In genomic region chr6:126350476-126350875, GRCm38 (mm10) we compare ENCODE assay signal across 23 mouse cellular contexts.
"Had no signal": no experiment of that assay in that cellular context is flagged by ENCODE, and none has a peak within 500 bp of the region (broad histone marks: within the 10 kb centered on the region; RNA-seq: fewer than 3 reads in every experiment).

No protein-coding gene starts in this region.

- H3K27me3 ChIP-seq: heart, embryonic 15.5 days; hindbrain, embryonic 15.5 days; kidney, embryonic 15.5 days; limb, embryonic 13.5 days; limb, embryonic 15.5 days; liver, embryonic 12.5 days had no signal

- H3K9ac ChIP-seq: heart, embryonic 13.5 days; heart, embryonic 15.5 days; hindbrain, embryonic 13.5 days; hindbrain, embryonic 15.5 days; kidney, embryonic 15.5 days; limb, embryonic 13.5 days; limb, embryonic 15.5 days; liver, embryonic 12.5 days; liver, embryonic 14.5 days had no signal

- H3K36me3 ChIP-seq: heart, embryonic 13.5 days; heart, embryonic 15.5 days; hindbrain, embryonic 13.5 days; hindbrain, embryonic 15.5 days; kidney, embryonic 15.5 days; limb, embryonic 13.5 days; limb, embryonic 15.5 days; liver, embryonic 12.5 days had no signal

- H3K4me2 ChIP-seq: heart, embryonic 11.5 days; heart, embryonic 13.5 days; heart, embryonic 15.5 days; hindbrain, embryonic 13.5 days; hindbrain, embryonic 15.5 days; kidney, embryonic 15.5 days; limb, embryonic 13.5 days; limb, embryonic 15.5 days; liver, embryonic 12.5 days had no signal

- H3K27ac ChIP-seq: heart, adult 2 months; heart, embryonic 13.5 days; heart, embryonic 15.5 days; hindbrain, embryonic 13.5 days; hindbrain, embryonic 15.5 days; hindbrain, postnatal 0 days; kidney, embryonic 15.5 days; kidney, postnatal 0 days; limb, embryonic 13.5 days; limb, embryonic 15.5 days; liver, embryonic 12.5 days; liver, embryonic 14.5 days had no signal

- H3K4me3 ChIP-seq: heart, adult 2 months; heart, embryonic 13.5 days; heart, embryonic 15.5 days; hindbrain, embryonic 13.5 days; hindbrain, embryonic 15.5 days; kidney, embryonic 15.5 days; limb, embryonic 13.5 days; limb, embryonic 15.5 days; liver, embryonic 12.5 days had no signal

- ATAC-seq: hindbrain, postnatal 0 days; intestine, embryonic 16.5 days; liver, embryonic 12.5 days had no signal

- H3K4me1 ChIP-seq: kidney, embryonic 15.5 days; liver, embryonic 12.5 days had no signal

- H3K9me3 ChIP-seq: heart, embryonic 13.5 days; heart, embryonic 15.5 days; hindbrain, embryonic 13.5 days; hindbrain, embryonic 15.5 days; kidney, embryonic 15.5 days; limb, embryonic 13.5 days; limb, embryonic 15.5 days; liver, embryonic 12.5 days had no signal

- DNase-seq: gastrocnemius, postnatal 14 days; gastrocnemius, postnatal 36 days; heart, adult 2 months; heart, postnatal 14 days; heart, postnatal 36 days; kidney, adult 11 months; kidney, adult 9 months; layer of hippocampus, adult 9-11 months; layer of hippocampus, postnatal 36 days; lung, adult 18-20 months had no signal
